Mouse (Mus musculus): ENCODE results near the gene Hcn1.

The Hcn1 gene

DNA sequence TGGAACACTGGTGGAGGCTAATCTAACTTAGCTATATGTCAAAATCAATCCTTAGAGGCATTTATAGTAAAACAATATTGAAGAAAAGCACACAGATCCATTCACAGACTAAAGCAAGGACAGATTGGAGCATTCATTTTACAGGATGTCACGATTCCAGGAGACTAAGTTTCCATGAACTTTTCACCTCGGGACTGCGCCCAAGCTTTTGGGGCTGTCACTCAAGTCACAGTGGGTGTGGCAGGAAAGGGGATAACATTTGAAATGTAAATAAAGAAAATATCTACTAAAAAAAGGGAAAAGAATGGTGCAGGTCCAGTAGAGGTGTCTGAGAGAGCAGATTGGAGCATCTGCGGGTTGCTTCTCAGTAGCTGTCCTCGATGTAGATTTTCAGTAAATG lies 421.3 kb downstream of the Hcn1 start:
- no peak for DNase-seq (ENCODE audit: low spot score in 2 of 2)

DNA sequence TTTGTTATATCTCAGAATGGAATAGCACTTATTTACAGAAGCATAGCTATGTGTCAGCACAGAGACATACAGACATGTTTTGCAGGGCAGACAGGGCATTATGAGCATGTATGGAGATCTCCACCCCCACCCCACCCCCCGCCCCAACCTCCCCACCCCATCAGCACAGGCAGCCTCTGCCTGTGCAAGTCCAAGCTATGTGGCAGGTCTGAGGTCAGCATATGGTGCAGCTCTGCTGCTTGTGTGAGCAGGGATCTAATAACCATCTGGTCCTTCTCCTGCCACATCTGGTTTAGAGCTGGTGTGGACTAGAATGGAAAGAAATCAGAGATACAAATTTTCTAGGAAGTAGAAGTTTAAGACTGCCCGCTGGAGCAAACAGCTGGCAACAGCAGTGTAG lies 424.4 kb downstream of the Hcn1 start:
- no peak for DNase-seq (ENCODE audit: low spot score in 2 of 2)

DNA sequence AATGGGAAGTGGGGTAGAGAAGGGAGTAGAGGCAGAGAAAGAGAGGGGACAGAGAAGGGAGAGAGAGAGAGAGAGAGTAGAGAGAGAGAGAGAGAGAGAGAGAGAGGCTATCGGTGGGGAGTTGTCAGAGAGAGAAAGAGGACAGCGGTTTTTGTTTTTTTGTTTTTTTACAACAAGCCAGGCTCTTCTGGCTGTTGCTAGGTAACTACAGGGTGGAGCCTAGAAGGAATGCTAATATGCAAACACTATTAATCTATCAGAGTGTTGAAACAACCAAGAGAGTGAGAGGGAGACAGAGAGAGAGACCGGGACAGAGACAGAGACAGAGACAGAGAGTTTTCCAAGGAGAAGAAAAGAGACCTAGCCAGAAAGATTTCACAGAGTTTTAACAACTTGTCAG lies 425.7 kb downstream of the Hcn1 start:
- DNase-seq (ENCODE audit: low spot score in 2 of 2), result no peak

DNA sequence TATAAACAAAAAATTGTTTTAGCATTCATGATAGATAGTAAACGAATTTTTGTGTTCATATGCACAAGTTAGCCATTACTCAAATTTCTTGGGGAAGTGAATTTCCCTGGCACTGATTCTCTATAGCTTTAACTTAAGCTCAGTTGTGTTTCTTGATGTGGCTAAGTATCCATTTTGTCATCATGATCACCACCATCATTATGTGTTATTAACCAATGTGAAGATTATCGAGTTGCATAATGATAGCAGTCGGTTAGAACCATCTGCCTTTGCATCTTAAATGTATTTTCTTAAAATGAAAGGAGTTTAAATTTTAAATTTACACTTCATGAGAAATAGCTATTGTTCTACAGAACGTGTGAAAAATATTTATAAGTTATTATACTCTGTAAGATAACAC lies 426.5 kb downstream of the Hcn1 start:
- no peak for DNase-seq (ENCODE audit: low spot score in 2 of 2)

- DNase-seq (ENCODE audit: low spot score in 2 of 2), result no peak
These were observed 427.5 kb downstream of the Hcn1 start for GRCm38 (mm10) chr13:118029579-118029978.

DNA sequence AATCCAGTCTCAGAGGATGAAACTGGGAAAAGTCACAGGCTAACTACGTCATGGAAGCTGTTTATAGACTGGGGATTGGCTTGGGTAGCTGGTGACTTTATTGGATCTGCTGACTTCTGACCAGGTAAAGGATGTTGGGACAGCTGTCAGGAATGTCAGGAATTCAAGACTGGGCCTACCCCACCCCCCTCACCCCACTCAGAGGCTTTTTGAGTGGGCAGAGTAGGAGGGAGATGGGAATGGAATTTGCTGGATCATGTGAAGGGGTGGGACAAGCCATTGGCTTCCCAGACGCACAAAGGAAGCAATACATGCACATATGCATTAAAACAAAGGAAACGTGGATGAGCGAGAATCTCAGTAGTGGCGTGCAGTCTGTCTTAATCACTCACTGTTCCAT lies 433.5 kb downstream of the Hcn1 start:
- no peak for DNase-seq (ENCODE audit: low spot score in 2 of 2)
